Mouse (Mus musculus) hindbrain, embryonic 11.5 days (tissue): ENCODE results near the gene Uqcc1. TPM values are rescaled to one million over a fixed set of nuclear protein-coding genes. Genes with fewer than 3 reads are reported as not detected.

Source experiments
- ATAC-seq: fragments of 200-750 bp; cut with Nextera tagmentation; 2 replicates; pipeline ENCODE4 v1.8.0; 2017; ENCODE audit warnings: mild to moderate bottlenecking, moderate TSS enrichment, moderate library complexity; ENCODE audit not compliant: low FRiP score
- DNase-seq: peaks from one replicate; pipeline ENCODE4 v3.0.0-alpha.2; 2015; ENCODE audit warnings: low spot score
- H3K27ac ChIP-seq: fragments of 300-500 bp; sonication (generic); 2 replicates; pipeline ENCODE4 v1.5.1; 2014; ENCODE audit warnings: mild to moderate bottlenecking, low read depth, low read length
- H3K27me3 ChIP-seq: fragments of 300-500 bp; sonication (generic); 2 replicates; pipeline ENCODE4 v1.6.1; 2014; ENCODE audit warnings: mild to moderate bottlenecking, low read length, moderate library complexity, mixed read lengths; ENCODE audit not compliant: control insufficient read depth, insufficient read depth
- H3K36me3 ChIP-seq: fragments of 300-500 bp; sonication (generic); 2 replicates; pipeline ENCODE4 v1.6.1; 2014; ENCODE audit warnings: mild to moderate bottlenecking, low read length, moderate library complexity, mixed read lengths; ENCODE audit not compliant: control insufficient read depth, insufficient read depth
- H3K4me1 ChIP-seq: fragments of 300-500 bp; sonication (generic); replicated peaks from 2 replicates; pipeline ENCODE4 v1.6.1; 2014; ENCODE audit warnings: low read length, mixed read lengths; ENCODE audit not compliant: control insufficient read depth, insufficient read depth
- H3K4me2 ChIP-seq: fragments of 300-500 bp; sonication (generic); replicated peaks from 2 replicates; pipeline ENCODE4 v1.6.1; 2014; ENCODE audit warnings: mild to moderate bottlenecking, low read depth, low read length
- H3K4me3 ChIP-seq: fragments of 300-500 bp; sonication (generic); 2 replicates; pipeline ENCODE4 v1.5.1; 2014; ENCODE audit warnings: low read depth, low read length
- H3K9ac ChIP-seq: fragments of 300-500 bp; sonication (generic); 2 replicates; pipeline ENCODE4 v1.6.1; 2014; ENCODE audit warnings: low read depth, low read length
- H3K9me3 ChIP-seq: fragments of 300-500 bp; sonication (generic); 2 replicates; pipeline ENCODE4 v1.6.1; 2016; ENCODE audit warnings: low read length; ENCODE audit not compliant: control insufficient read depth
- WGBS: fragments of 180-500 bp; shearing (Covaris S2); extraction: QIAGEN DNeasy Blood & Tissue Kit; methylation state at CpG from one replicate; pipeline ENCODE4 v1.1.7; 2014; 5-methylcytosine and 5-hydroxymethylcytosine counted together
- polyA plus RNA-seq: library from polyadenylated mRNA; unstranded; fragments of >200 nt; fragmentation: Nextera tagmentation; extraction: Ambion mirVana; gene quantifications from 2 replicates; pipeline ENCODE4 v1.2.1, GENCODE M21; 2014

Uqcc1 gene
- polyA plus RNA-seq, 1 experiment from 2014 or later, result 69.6 TPM

DNA sequence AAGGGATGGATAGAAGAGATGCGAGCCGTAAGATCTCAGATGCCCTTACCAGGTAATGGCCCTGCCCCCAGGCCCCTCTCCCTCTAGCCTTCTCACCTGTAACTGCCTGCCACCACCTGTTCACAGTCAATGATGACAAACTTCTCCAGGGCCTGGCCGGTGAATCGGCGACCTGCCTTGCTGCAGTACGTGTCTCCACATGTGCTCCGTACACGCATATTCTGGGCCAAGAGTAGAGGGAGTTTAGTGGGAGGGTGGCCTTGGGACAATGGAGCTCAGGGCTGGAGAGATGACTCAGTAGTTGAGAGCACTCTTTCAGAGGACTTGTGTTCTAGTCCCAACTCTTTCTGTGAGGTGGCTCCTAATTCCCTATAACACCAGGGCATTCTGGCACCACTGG is 99.3 kb downstream of the Uqcc1 start:
- no peaks in the 10 kb centered on the region for H3K27me3 ChIP-seq
- peaks cover 3% of the 10 kb centered on the region for H3K4me1 ChIP-seq
- no peak overlapping the region for H3K4me3 ChIP-seq
- no peak for DNase-seq
- H3K9ac ChIP-seq, result no peak overlapping the region
- H3K4me2 ChIP-seq, result no peak overlapping the region
- no peak for ATAC-seq
- no peak overlapping the region for H3K27ac ChIP-seq
- H3K9me3 ChIP-seq, result no peaks in the 10 kb centered on the region
- no peaks in the 10 kb centered on the region for H3K36me3 ChIP-seq
- WGBS, result 93% methylated on average over 8 of the region's 8 CpGs

- WGBS, result 5% methylated on average over 27 of the region's 27 CpGs
- Histone ChIP-seq H3K4me2 (peak within 1 kb of the TSS; percentile 90), H3K9me3 (no peaks in the 10 kb centered on the region), H3K4me1 (peaks cover 3% of the 10 kb centered on the region), H3K27me3 (no peaks in the 10 kb centered on the region), H3K9ac (peak within 1 kb of the TSS; percentile 84), H3K27ac (peak within 1 kb of the TSS; percentile 74), H3K36me3 (peaks cover 4% of the 10 kb centered on the region; the same call in 1 of the 2 replicates), H3K4me3 (peak within 1 kb of the TSS; percentile 97)
- peak; percentile 93 for DNase-seq
- peak; percentile 93 for ATAC-seq
These were observed 103.3 kb downstream of the Uqcc1 start, which contains the start of gene Eif6 for GRCm38 (mm10) chr2:155826630-155827424. Gene Eif6 (minus strand): TSS chr2:155826925.

GRCm38 (mm10) chr2:155825904-155826629 is 104.0 kb downstream of the Uqcc1 start:
- ATAC-seq (peak; percentile 21), DNase-seq (no peak)
- Histone ChIP-seq H3K9me3 (no peaks in the 10 kb centered on the region), H3K9ac (peak overlapping the region; percentile 84), H3K27ac (peak overlapping the region; percentile 74), H3K4me1 (peaks cover 3% of the 10 kb centered on the region), H3K4me3 (peak overlapping the region; percentile 97), H3K4me2 (peak overlapping the region; percentile 90), H3K36me3 (peaks cover 6% of the 10 kb centered on the region), H3K27me3 (no peaks in the 10 kb centered on the region)
- WGBS, result 2% methylated on average over 52 of the region's 52 CpGs

DNA sequence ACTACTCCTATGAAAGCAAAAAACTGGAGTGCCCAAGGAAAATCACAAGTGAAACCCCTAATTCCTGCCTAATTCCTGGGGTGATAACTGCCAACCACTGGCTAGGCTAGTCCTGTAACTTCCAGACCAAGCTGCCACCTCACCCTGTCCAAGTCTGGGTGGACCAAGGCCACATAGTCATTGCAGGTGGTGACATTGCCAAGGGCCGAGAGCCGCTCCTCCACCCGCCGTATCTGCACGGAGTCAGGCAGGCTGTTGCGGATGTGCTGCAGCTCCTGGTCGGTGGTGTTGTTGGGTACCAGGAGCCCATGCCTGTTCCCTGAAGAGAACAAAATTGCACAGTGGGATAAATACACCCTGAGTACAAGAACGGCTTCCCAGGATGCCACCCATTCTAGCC is 106.4 kb downstream of the Uqcc1 start:
- Histone ChIP-seq H3K4me1 (peaks cover 3% of the 10 kb centered on the region), H3K9me3 (no peaks in the 10 kb centered on the region), H3K27ac (no peak overlapping the region), H3K9ac (no peak overlapping the region), H3K4me3 (no peak overlapping the region), H3K27me3 (no peaks in the 10 kb centered on the region), H3K36me3 (peaks cover 10% of the 10 kb centered on the region), H3K4me2 (no peak overlapping the region)
- ATAC-seq, result no peak
- 100% methylated on average over 8 of the region's 8 CpGs for WGBS
- no peak for DNase-seq

GRCm38 (mm10) chr2:155820779-155821178 is 109.3 kb downstream of the Uqcc1 start:
- 92% methylated on average over 5 of the region's 5 CpGs for WGBS
- Histone ChIP-seq H3K9me3 (no peaks in the 10 kb centered on the region), H3K9ac (no peak overlapping the region)

DNA sequence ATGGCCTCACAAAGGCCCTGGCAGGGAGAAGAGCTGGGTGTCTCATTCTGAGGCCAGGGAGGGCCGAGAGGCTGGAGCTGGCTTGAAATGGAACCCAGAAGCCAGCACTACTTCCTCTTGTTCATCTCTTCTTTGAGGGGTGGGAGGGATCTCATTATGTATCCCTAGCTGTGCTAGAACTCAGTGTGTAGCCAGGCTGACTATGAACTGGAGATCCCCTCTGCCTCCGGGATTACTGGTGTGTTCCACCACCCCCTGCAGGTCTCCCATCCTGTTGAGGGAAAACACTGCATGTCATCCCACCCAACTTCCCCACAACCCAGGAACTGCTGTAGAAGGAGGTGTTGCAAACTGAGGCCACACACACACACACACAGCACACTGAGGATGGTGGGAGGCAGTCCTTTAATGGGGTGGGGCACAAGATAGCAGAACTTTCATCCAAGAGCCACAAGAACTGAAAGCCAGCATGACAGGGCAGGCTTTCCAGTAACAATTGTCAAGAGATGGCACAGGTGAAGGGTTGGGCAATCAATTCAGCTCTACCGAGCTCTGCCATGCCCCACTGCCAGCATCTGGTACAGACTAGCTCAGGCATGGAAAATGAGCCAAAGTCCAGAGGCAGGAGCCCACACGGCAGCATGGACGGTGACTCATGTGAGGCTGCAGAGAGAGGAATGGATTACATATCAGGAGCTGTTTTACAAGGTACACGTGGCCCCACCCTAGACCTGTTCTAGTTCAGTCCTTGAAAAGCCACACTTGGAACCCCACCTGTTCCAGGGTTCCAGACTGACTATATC is 110.5 kb downstream of the Uqcc1 start:
- Histone ChIP-seq H3K27ac (peak overlapping the region; percentile 58), H3K4me1 (no peaks in the 10 kb centered on the region), H3K4me2 (peak overlapping the region; percentile 81; the same call in 1 of the 2 replicates), H3K27me3 (no peaks in the 10 kb centered on the region), H3K9ac (peak overlapping the region; percentile 75), H3K4me3 (peak overlapping the region; percentile 51; the same call in 1 of the 2 replicates), H3K9me3 (no peaks in the 10 kb centered on the region), H3K36me3 (peaks cover 10% of the 10 kb centered on the region)
- WGBS, result 64% methylated on average over 6 of the region's 6 CpGs
- ATAC-seq (peak; percentile 46; the same call in 1 of the 2 replicates), DNase-seq (no peak)

More at GRCm38 (mm10) chr2:155820779-155821178, 109.3 kb downstream of the Uqcc1 start:
- no peaks in the 10 kb centered on the region for H3K4me1 ChIP-seq
- DNase-seq (no peak), ATAC-seq (no peak)
- no peak overlapping the region for H3K4me3 ChIP-seq
- no peak overlapping the region for H3K27ac ChIP-seq
- H3K27me3 ChIP-seq, result no peaks in the 10 kb centered on the region
- H3K36me3 ChIP-seq, result peaks cover 10% of the 10 kb centered on the region
- H3K4me2 ChIP-seq, result no peak overlapping the region

- DNase-seq, result no peak
- Histone ChIP-seq H3K36me3 (peaks cover 10% of the 10 kb centered on the region), H3K27me3 (no peaks in the 10 kb centered on the region), H3K27ac (peak within 1 kb of the TSS; percentile 58), H3K4me3 (peak within 1 kb of the TSS; percentile 51), H3K9ac (peak within 1 kb of the TSS; percentile 75), H3K4me2 (peak within 1 kb of the TSS; percentile 81), H3K9me3 (no peaks in the 10 kb centered on the region), H3K4me1 (no peaks in the 10 kb centered on the region)
- no peak for ATAC-seq
These were observed 110.9 kb downstream of the Uqcc1 start, which contains the start of gene BC029722 for GRCm38 (mm10) chr2:155819392-155819448. Gene BC029722 (minus strand): TSS chr2:155819426.

DNA sequence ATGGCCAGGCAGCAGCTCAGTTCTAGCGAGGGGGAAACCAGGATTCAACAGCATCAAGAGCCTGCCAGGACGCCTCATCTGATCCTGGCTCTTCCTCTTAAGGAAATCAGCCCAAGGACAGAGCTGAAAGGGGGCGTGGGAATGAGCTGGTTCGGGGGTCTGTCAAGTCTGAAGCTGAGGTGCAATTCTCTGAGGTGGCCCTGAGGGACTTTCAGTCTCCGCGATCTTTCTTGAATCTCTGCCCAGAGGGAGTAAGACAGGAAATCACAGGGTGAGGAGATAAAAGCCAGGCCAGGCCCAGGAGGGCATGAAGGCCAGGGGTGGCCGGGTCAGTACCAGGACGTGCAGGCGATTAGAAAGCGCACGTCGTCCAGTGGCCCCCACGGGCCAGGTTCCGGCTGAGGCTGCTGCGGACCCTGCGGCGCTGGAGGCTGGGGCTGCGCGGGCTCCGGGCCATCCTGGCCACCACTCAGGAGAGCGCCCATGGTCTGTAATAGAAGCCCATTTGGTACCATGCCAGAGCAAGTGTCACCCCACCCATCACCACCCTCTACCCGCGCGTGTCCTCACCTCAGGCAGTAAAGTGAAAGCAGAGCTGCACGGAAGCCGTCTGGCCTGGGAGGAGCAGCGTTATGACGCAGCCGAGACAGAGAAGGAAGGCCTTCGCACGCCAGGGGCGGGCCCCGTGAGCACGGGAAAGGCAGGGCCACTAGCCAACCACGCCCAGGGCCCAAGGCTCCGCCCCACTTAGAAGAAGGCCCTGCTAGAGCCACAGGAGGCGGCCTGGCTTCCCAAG is 111.3 kb downstream of the Uqcc1 start:
- ATAC-seq, result peak; percentile 96
- H3K36me3 ChIP-seq, result peaks cover 10% of the 10 kb centered on the region
- peak overlapping the region; percentile 81 for H3K4me2 ChIP-seq
- H3K9me3 ChIP-seq, result no peaks in the 10 kb centered on the region
- peak overlapping the region; percentile 51 for H3K4me3 ChIP-seq
- WGBS, result 4% methylated on average over 37 of the region's 37 CpGs
- DNase-seq, result peak; percentile 91
- H3K9ac ChIP-seq, result peak overlapping the region; percentile 75
- no peaks in the 10 kb centered on the region for H3K4me1 ChIP-seq
- peak overlapping the region; percentile 58 for H3K27ac ChIP-seq
- no peaks in the 10 kb centered on the region for H3K27me3 ChIP-seq
